In the genomic region with DNA sequence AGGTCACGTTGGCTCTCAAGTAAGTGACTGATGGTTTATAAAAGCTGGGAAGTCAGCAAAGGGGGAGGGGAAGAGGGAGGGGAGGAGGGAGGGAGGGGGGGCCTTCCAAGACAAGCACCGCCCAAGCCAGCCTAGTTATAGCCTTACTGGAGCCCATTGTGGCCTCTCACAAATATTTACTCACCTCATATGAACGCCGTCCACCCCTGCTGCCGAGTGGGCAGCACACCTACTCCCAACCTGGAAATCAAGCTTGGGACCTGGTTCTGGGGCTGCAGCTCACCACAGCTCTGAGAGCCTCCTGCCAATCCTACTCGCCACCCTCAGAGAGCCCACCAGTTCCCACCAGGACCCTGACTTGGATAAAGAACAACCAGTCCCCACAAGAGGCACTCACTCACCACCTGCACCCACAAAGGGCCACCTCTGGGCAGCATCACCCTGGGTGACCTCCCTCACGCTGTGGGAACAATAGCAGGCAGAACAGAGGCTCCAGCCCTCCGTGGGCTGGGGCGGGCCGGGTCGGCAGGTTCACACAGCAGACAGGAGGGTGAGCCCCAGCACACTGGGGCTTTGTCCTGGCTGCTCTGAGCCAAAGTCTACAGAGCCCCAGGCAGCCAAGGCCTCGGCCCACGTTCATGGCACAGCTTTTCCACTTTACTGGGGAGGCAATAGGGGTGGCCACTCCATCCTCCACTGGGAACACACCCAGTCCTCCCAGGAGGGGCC, we compare ENCODE assay signal across 14 mouse cellular contexts.
DNase-seq lines count a peak whose midpoint lies in the region; ATAC-seq and TF ChIP-seq lines count a peak whose summit lies in the region.
"Had no signal": no experiment of that assay in that cellular context is flagged by ENCODE, and none has a peak within 500 bp of the region (broad histone marks: within the 10 kb centered on the region; RNA-seq: fewer than 3 reads in every experiment).

No protein-coding gene starts in this region.

- H3K4me1 ChIP-seq in heart, embryonic 10.5 days, result peaks cover 18% of the 10 kb centered on the region
- peaks cover 9% of the 10 kb centered on the region; the same call in 1 of the 2 replicates for H3K4me1 ChIP-seq in heart, embryonic 12.5 days (replicated peaks)
- peaks cover 8% of the 10 kb centered on the region; the same call in 1 of the 2 replicates for H3K4me1 ChIP-seq in intestine, embryonic 16.5 days (ENCODE audit: control insufficient read depth, insufficient read depth, low read length)
- H3K4me1 ChIP-seq in stomach, postnatal 0 days (replicated peaks; ENCODE audit: control insufficient read depth, insufficient read depth), result no peaks in the 10 kb centered on the region; the same call in 1 of the 2 replicates
- H3K4me1 ChIP-seq: liver, embryonic 15.5 days had no signal

- H3K36me3 ChIP-seq in heart, embryonic 10.5 days, result no peaks in the 10 kb centered on the region
- H3K36me3 ChIP-seq in heart, embryonic 12.5 days, result no peaks in the 10 kb centered on the region
- no peaks in the 10 kb centered on the region for H3K36me3 ChIP-seq in intestine, embryonic 16.5 days (ENCODE audit: control insufficient read depth, insufficient read depth, low read length)
- no peaks in the 10 kb centered on the region for H3K36me3 ChIP-seq in stomach, postnatal 0 days (ENCODE audit: control insufficient read depth, insufficient read depth, low read length)
- H3K36me3 ChIP-seq: limb, embryonic 13.5 days; liver, embryonic 15.5 days had no signal

- no peak overlapping the region for H3K4me3 ChIP-seq in heart, embryonic 10.5 days
- H3K4me3 ChIP-seq in heart, embryonic 12.5 days, result no peak overlapping the region
- no peak overlapping the region for H3K4me3 ChIP-seq in intestine, embryonic 16.5 days (ENCODE audit: low read length)
- H3K4me3 ChIP-seq in stomach, postnatal 0 days (ENCODE audit: low read depth, low read length), result no peak overlapping the region
- H3K4me3 ChIP-seq: limb, embryonic 13.5 days; liver, embryonic 15.5 days had no signal

- no peaks in the 10 kb centered on the region for H3K9me3 ChIP-seq in heart, embryonic 10.5 days
- no peaks in the 10 kb centered on the region for H3K9me3 ChIP-seq in heart, embryonic 12.5 days (replicated peaks)
- H3K9me3 ChIP-seq in intestine, embryonic 16.5 days (ENCODE audit: control insufficient read depth, low read length), result no peaks in the 10 kb centered on the region
- no peaks in the 10 kb centered on the region for H3K9me3 ChIP-seq in stomach, postnatal 0 days (ENCODE audit: control insufficient read depth, low read length)
- H3K9me3 ChIP-seq: limb, embryonic 13.5 days; liver, embryonic 15.5 days had no signal

- TF ChIP-seq EP300 in stomach, postnatal 0 days (optimal IDR thresholded peaks at IDR 0.05), result no peak

- peak overlapping the region; percentile 30; the same call in 1 of the 2 replicates for H3K27ac ChIP-seq in heart, embryonic 10.5 days
- no peak overlapping the region for H3K27ac ChIP-seq in heart, embryonic 12.5 days (ENCODE audit: poor library complexity, severe bottlenecking)
- H3K27ac ChIP-seq in intestine, embryonic 16.5 days (ENCODE audit: low read length), result no peak overlapping the region
- no peak overlapping the region; the same call in 1 of the 2 replicates for H3K27ac ChIP-seq in stomach, postnatal 0 days (replicated peaks)
- H3K27ac ChIP-seq: limb, embryonic 13.5 days; liver, embryonic 15.5 days had no signal

- H3K27me3 ChIP-seq in heart, embryonic 10.5 days (ENCODE audit: insufficient read depth, poor library complexity, severe bottlenecking), result peaks cover 6% of the 10 kb centered on the region; the same call in 1 of the 2 replicates
- no peaks in the 10 kb centered on the region for H3K27me3 ChIP-seq in heart, embryonic 12.5 days (replicated peaks)
- H3K27me3 ChIP-seq in intestine, embryonic 16.5 days (replicated peaks; ENCODE audit: control insufficient read depth, insufficient read depth, low read length), result no peaks in the 10 kb centered on the region
- H3K27me3 ChIP-seq in stomach, postnatal 0 days (ENCODE audit: control insufficient read depth, insufficient read depth, low read length), result no peaks in the 10 kb centered on the region
- H3K27me3 ChIP-seq: limb, embryonic 13.5 days; liver, embryonic 15.5 days had no signal

- no peak overlapping the region for H3K4me2 ChIP-seq in heart, embryonic 12.5 days
- H3K4me2 ChIP-seq in intestine, embryonic 16.5 days (ENCODE audit: low read depth, low read length), result no peak overlapping the region
- no peak overlapping the region for H3K4me2 ChIP-seq in stomach, postnatal 0 days (replicated peaks; ENCODE audit: low read depth)
- H3K4me2 ChIP-seq: limb, embryonic 13.5 days; liver, embryonic 15.5 days had no signal

- TF ChIP-seq CTCF in stomach, postnatal 0 days (IDR thresholded peaks at IDR 0.05; ENCODE audit: low read depth), result no peak

- H3K9ac ChIP-seq in heart, embryonic 12.5 days, result no peak overlapping the region
- H3K9ac ChIP-seq in intestine, embryonic 16.5 days (ENCODE audit: low read depth, low read length), result no peak overlapping the region
- H3K9ac ChIP-seq in stomach, postnatal 0 days (ENCODE audit: low read length), result no peak overlapping the region
- H3K9ac ChIP-seq: limb, embryonic 13.5 days; liver, embryonic 15.5 days had no signal

- WGBS in heart, embryonic 10.5 days, result 44% methylated on average over 13 of the region's 13 CpGs
- 40% methylated on average over 13 of the region's 13 CpGs for WGBS in heart, embryonic 12.5 days
- 31% methylated on average over 13 of the region's 13 CpGs for WGBS in intestine, embryonic 16.5 days
- WGBS in stomach, postnatal 0 days, result 35% methylated on average over 13 of the region's 13 CpGs

- no peak for DNase-seq in heart, embryonic 10.5 days (ENCODE audit: low spot score)
- DNase-seq in lung, postnatal 36 days, result peak; percentile 3
- no peak for DNase-seq in lung, postnatal 4 days
- DNase-seq in stomach, postnatal 0 days (ENCODE audit: low spot score), result peak; percentile 60
- DNase-seq in urinary bladder, postnatal 36 days (ENCODE audit: low spot score in 2 of 2), result no peak
- DNase-seq in kidney, postnatal 10 days, result no peak
- DNase-seq: cerebellum, postnatal 14 days; kidney, adult 9 months; right cerebral cortex, postnatal 25 days; thymus, postnatal 14 days had no signal

- ATAC-seq in heart, embryonic 12.5 days (ENCODE audit: insufficient number of reproducible peaks, low FRiP score), result no peak
- ATAC-seq in intestine, embryonic 16.5 days, result peak; percentile 39
- peak; percentile 78 for ATAC-seq in stomach, postnatal 0 days (ENCODE audit: low FRiP score, low TSS enrichment)

Comparison
In these comparisons a context has a peak if more than half of its experiments do, and no peak if none do; other contexts are left out.
1. DNase-seq: peak in lung, postnatal 36 days (single experiment) and stomach, postnatal 0 days (single experiment); none in heart, embryonic 10.5 days (single experiment), lung, postnatal 4 days (0 of 2), urinary bladder, postnatal 36 days (0 of 2) and kidney, postnatal 10 days (single experiment).